Mouse (Mus musculus): ENCODE results near the gene Cops3.

DNA sequence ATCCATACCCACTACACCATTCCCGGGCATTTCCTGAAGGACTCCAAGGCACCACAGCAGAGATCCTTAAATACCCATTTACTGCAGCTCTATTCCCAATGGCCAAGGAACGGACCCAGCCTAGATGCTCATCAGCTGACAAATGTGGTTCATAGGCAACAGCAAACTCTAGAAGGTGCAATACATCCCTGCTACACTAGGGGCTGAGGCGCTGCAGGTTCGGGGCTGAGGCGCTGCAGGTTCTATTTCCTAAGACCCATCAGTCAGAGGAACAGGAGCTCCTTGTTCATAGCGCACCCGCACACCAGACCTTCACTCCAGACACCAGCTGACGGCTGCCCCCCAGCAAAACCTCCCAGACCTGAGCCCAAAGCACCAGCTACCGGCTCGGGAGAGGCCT lies 39.2 kb downstream of the Cops3 start:
- TF ChIP-seq POLR2A (IDR thresholded peaks at IDR 0.05; ENCODE audit: borderline replicate concordance, control insufficient read depth, low read depth, low read length) (no peak), CTCF (IDR thresholded peaks at IDR 0.05; ENCODE audit: control insufficient read depth, insufficient read depth, low read length) (no peak)

Data from bone marrow, adult 2 months (tissue).